Mouse (Mus musculus) brain, embryonic 14.5 days (tissue): ENCODE data around the gene Utp11.

Source experiments
- CTCF ChIP-seq: fragments of 200-500 bp; IDR thresholded peaks from 2 replicates; pipeline ENCODE4 v1.5.1; 2012; ENCODE audit warnings: inconsistent platforms, mild to moderate bottlenecking, moderate library complexity, borderline replicate concordance; ENCODE audit not compliant: insufficient read depth, insufficient read length; ENCODE audit errors: extremely low read depth
- POLR2A ChIP-seq: fragments of 200-500 bp; IDR thresholded peaks from 2 replicates; pipeline ENCODE4 v1.6.1; 2012; ENCODE audit warnings: mild to moderate bottlenecking, inconsistent platforms, borderline replicate concordance; ENCODE audit not compliant: poor library complexity, insufficient read depth, insufficient read length, severe bottlenecking; ENCODE audit errors: extremely low read depth

GRCm38 (mm10) chr4:124656518-124656853 is 36.9 kb downstream of the Utp11 start, which contains the start of gene Pou3f1:
- TF ChIP-seq CTCF: no peak
- TF ChIP-seq POLR2A: no peak
